Mouse (Mus musculus) intestine, embryonic 16.5 days (tissue): ENCODE results near the gene Pdlim5. TPM values are rescaled to one million over a fixed set of nuclear protein-coding genes. Genes with fewer than 3 reads are reported as not detected.

Experiments used
- ATAC-seq: fragments of 200-750 bp; cut with Nextera tagmentation; 2 replicates; pipeline ENCODE4 v1.8.0; 2017; ENCODE audit warnings: moderate TSS enrichment, moderate library complexity
- H3K27ac ChIP-seq: fragments of 300-500 bp; sonication (generic); 2 replicates; pipeline ENCODE4 v1.5.1; 2014; ENCODE audit warnings: mild to moderate bottlenecking, low read length
- H3K27me3 ChIP-seq: fragments of 300-500 bp; sonication (generic); replicated peaks from 2 replicates; pipeline ENCODE4 v1.6.1; 2014; ENCODE audit warnings: low read length, control low read depth, mixed read lengths; ENCODE audit not compliant: control insufficient read depth, insufficient read depth
- H3K36me3 ChIP-seq: fragments of 300-500 bp; sonication (generic); 2 replicates; pipeline ENCODE4 v1.6.1; 2014; ENCODE audit warnings: low read length, control low read depth; ENCODE audit not compliant: control insufficient read depth, insufficient read depth
- H3K4me1 ChIP-seq: fragments of 300-500 bp; sonication (generic); 2 replicates; pipeline ENCODE4 v1.6.1; 2014; ENCODE audit warnings: low read length, control low read depth, mixed read lengths; ENCODE audit not compliant: control insufficient read depth, insufficient read depth
- H3K4me2 ChIP-seq: fragments of 300-500 bp; sonication (generic); 2 replicates; pipeline ENCODE4 v1.6.1; 2014; ENCODE audit warnings: low read depth, low read length, control low read depth
- H3K4me3 ChIP-seq: fragments of 300-500 bp; sonication (generic); 2 replicates; pipeline ENCODE4 v1.5.1; 2014; ENCODE audit warnings: mild to moderate bottlenecking, low read length
- H3K9ac ChIP-seq: fragments of 300-500 bp; sonication (generic); 2 replicates; pipeline ENCODE4 v1.6.1; 2014; ENCODE audit warnings: low read depth, low read length
- H3K9me3 ChIP-seq: fragments of 300-500 bp; sonication (generic); 2 replicates; pipeline ENCODE4 v1.6.1; 2016; ENCODE audit warnings: low read length, control low read depth; ENCODE audit not compliant: control insufficient read depth
- WGBS: fragments of 180-500 bp; shearing (Covaris S2); extraction: QIAGEN DNeasy Blood & Tissue Kit; methylation state at CpG from one replicate; pipeline ENCODE4 v1.1.7; 2014; 5-methylcytosine and 5-hydroxymethylcytosine counted together
- polyA plus RNA-seq: library from polyadenylated mRNA; unstranded; fragments of >200 nt; fragmentation: Nextera tagmentation; extraction: Ambion mirVana; gene quantifications from 2 replicates; pipeline ENCODE4 v1.2.1, GENCODE M21; 2015

The Pdlim5 gene
- polyA plus RNA-seq, 1 experiment from 2014 or later = 35.7 TPM

DNA sequence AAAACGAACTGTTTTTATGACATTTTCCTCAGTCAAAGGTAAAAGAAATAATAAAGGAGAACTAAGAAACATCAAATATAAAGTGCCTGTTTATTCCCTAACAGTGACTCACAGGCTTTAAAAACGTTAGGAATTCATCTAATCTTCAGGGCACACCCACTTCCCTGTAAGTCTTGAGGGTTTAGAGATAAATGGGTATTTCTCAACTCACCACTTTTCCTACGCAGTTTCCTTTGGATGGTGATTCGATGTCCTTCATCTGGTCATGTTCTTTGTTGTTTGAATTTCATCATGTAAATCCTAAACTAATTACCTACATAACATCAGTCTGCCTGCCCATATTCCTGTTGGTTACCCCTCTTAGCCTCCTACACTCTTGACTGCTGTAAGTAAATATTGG is 62.8 kb downstream of the Pdlim5 start:
- no peak overlapping the region for H3K27ac ChIP-seq
- H3K4me3 ChIP-seq = no peak overlapping the region
- no peaks in the 10 kb centered on the region for H3K27me3 ChIP-seq
- no peak overlapping the region for H3K4me2 ChIP-seq
- H3K36me3 ChIP-seq = no peaks in the 10 kb centered on the region
- WGBS = 52% methylated on average over 4 of the region's 4 CpGs
- H3K9me3 ChIP-seq = no peaks in the 10 kb centered on the region
- ATAC-seq = 0 out of 2 replicates have a peak, but pooled peaks have one; percentile 33
- no peak overlapping the region for H3K9ac ChIP-seq
- no peaks in the 10 kb centered on the region for H3K4me1 ChIP-seq

- Histone ChIP-seq H3K27ac (no peak overlapping the region), H3K4me2 (no peak overlapping the region), H3K4me1 (no peaks in the 10 kb centered on the region), H3K36me3 (no peaks in the 10 kb centered on the region), H3K9me3 (no peaks in the 10 kb centered on the region), H3K9ac (no peak overlapping the region), H3K27me3 (no peaks in the 10 kb centered on the region), H3K4me3 (no peak overlapping the region)
- 77% methylated on average over 4 of the region's 4 CpGs for WGBS
- no peak for ATAC-seq
Measured at GRCm38 (mm10) chr3:142331872-142332554, 63.5 kb downstream of the Pdlim5 start.

- no peak overlapping the region for H3K27ac ChIP-seq
- no peak overlapping the region for H3K4me3 ChIP-seq
- H3K4me1 ChIP-seq = no peaks in the 10 kb centered on the region
- no peaks in the 10 kb centered on the region for H3K36me3 ChIP-seq
- H3K9me3 ChIP-seq = no peaks in the 10 kb centered on the region
- H3K4me2 ChIP-seq = no peak overlapping the region
- no peaks in the 10 kb centered on the region for H3K27me3 ChIP-seq
- WGBS = 65% methylated on average over 3 of the region's 3 CpGs
- no peak overlapping the region for H3K9ac ChIP-seq
- no peak for ATAC-seq
Measured at GRCm38 (mm10) chr3:142330425-142330824, 65.1 kb downstream of the Pdlim5 start.

- no peaks in the 10 kb centered on the region for H3K27me3 ChIP-seq
- H3K4me1 ChIP-seq = no peaks in the 10 kb centered on the region
- ATAC-seq = 0 out of 2 replicates have a peak, but pooled peaks have one; percentile 28
- H3K9me3 ChIP-seq = no peaks in the 10 kb centered on the region
- 44% methylated on average over 6 of the region's 6 CpGs for WGBS
- H3K4me2 ChIP-seq = no peak overlapping the region
- no peak overlapping the region for H3K4me3 ChIP-seq
- no peak overlapping the region for H3K27ac ChIP-seq
- H3K36me3 ChIP-seq = no peaks in the 10 kb centered on the region
- H3K9ac ChIP-seq = no peak overlapping the region
Measured at GRCm38 (mm10) chr3:142323592-142323991, 71.9 kb downstream of the Pdlim5 start.

- H3K27me3 ChIP-seq = no peaks in the 10 kb centered on the region
- H3K9me3 ChIP-seq = no peaks in the 10 kb centered on the region
- H3K4me1 ChIP-seq = peaks cover 3% of the 10 kb centered on the region; the same call in 1 of the 2 replicates
- no peak overlapping the region for H3K4me2 ChIP-seq
- WGBS = 58% methylated on average over 6 of the region's 6 CpGs
- H3K36me3 ChIP-seq = no peaks in the 10 kb centered on the region
- H3K9ac ChIP-seq = no peak overlapping the region
- no peak overlapping the region for H3K27ac ChIP-seq
- no peak overlapping the region for H3K4me3 ChIP-seq
- ATAC-seq = no peak
Measured at GRCm38 (mm10) chr3:142321930-142322329, 73.6 kb downstream of the Pdlim5 start.

DNA sequence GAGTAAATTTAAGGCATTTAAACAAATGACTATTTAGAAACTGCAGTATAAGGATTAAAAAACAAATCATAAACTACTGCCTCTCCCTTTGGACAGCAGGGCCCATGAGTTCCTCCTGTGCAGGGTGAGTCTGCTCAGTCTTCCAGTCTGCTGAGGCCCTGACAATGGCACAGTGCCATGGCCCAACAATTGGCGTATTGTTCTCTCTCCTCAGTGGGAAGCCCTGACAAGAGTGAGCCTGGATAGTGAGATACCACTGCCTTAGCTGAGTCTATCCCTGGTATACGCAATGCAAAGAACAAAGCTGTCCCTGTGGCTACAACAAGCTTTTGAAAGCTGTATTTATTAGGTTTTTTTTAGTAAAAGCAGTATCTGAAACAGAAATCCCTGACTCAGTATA is 77.3 kb downstream of the Pdlim5 start:
- Histone ChIP-seq H3K4me2 (no peak overlapping the region), H3K9ac (no peak overlapping the region), H3K4me3 (no peak overlapping the region), H3K27ac (no peak overlapping the region), H3K36me3 (no peaks in the 10 kb centered on the region), H3K9me3 (no peaks in the 10 kb centered on the region), H3K4me1 (peaks cover 3% of the 10 kb centered on the region; the same call in 1 of the 2 replicates), H3K27me3 (no peaks in the 10 kb centered on the region)
- 29% methylated on average over 2 of the region's 2 CpGs for WGBS
- peak; percentile 97 for ATAC-seq

DNA sequence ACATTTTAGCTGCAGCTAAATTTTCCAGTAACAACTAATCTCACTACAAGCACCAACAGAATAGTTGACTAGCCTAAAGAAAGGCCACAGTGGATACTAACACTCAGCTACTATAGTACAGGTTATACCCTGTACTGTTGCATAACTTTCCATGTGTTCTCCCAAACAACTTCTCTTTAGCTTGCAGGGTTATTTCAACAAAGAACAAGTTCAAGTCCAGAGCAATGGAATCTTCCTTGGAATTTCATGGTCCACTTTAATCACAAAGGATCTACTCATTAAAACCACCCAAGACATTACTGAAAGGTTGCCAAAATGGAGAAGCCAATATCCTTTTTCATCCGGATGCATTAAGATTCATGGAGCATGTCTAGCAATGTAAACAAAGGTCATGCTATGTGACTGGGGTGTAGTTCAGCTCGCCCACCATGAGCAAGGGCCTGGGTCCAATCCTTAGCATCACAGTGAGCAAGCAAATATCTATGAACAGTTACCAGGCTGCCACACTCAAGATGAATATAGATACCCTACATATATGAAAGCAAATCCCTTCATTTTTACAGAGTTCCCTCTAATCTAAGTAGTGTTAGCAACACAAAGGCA is 79.3 kb downstream of the Pdlim5 start:
- Histone ChIP-seq H3K4me2 (no peak overlapping the region), H3K36me3 (no peaks in the 10 kb centered on the region), H3K9me3 (no peaks in the 10 kb centered on the region), H3K9ac (no peak overlapping the region), H3K27me3 (no peaks in the 10 kb centered on the region), H3K4me1 (peaks cover 3% of the 10 kb centered on the region; the same call in 1 of the 2 replicates), H3K27ac (no peak overlapping the region), H3K4me3 (no peak overlapping the region)
- ATAC-seq = no peak
- WGBS = 57% methylated on average over 2 of the region's 2 CpGs

DNA sequence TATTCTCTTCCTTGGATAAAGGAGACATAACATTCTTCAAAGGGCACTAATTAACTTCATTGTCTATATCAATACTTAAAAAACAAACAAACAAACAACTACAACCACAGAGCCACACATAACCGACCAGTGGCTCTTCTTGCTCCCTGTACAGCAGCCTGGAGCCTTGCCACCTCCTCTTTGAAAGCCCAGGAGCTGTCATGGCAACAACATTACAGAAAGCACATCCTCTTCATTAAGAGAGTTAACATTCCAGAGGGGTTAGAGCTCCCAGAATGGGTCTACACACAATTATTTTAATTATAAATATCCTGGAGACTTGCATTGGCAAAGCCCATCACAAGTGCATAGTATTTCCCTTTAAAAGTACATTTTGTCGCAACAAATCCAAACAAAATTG is 84.4 kb downstream of the Pdlim5 start:
- Histone ChIP-seq H3K36me3 (no peaks in the 10 kb centered on the region), H3K27ac (no peak overlapping the region), H3K4me1 (0 out of 2 replicates have a peak, but pooled peaks cover 2% of the 10 kb centered on the region), H3K4me2 (no peak overlapping the region), H3K9ac (no peak overlapping the region), H3K9me3 (no peaks in the 10 kb centered on the region), H3K27me3 (no peaks in the 10 kb centered on the region), H3K4me3 (no peak overlapping the region)
- no peak; the same call in 1 of the 2 replicates for ATAC-seq
- WGBS = 52% methylated on average over 2 of the region's 2 CpGs

- no peaks in the 10 kb centered on the region for H3K27me3 ChIP-seq
- 0 out of 2 replicates have a peak, but pooled peaks cover 2% of the 10 kb centered on the region for H3K4me1 ChIP-seq
- no peaks in the 10 kb centered on the region for H3K36me3 ChIP-seq
- 39% methylated on average over 2 of the region's 2 CpGs for WGBS
- no peak overlapping the region for H3K9ac ChIP-seq
- ATAC-seq = no peak
- H3K4me2 ChIP-seq = no peak overlapping the region
- no peak overlapping the region for H3K4me3 ChIP-seq
- H3K27ac ChIP-seq = no peak overlapping the region
- H3K9me3 ChIP-seq = no peaks in the 10 kb centered on the region
Measured at GRCm38 (mm10) chr3:142310446-142310845, 85.0 kb downstream of the Pdlim5 start.
